Mouse (Mus musculus) liver, embryonic 14.5 days (tissue): ENCODE results near the gene Ccdc30.

Source experiments
- CTCF ChIP-seq: IDR thresholded peaks from 2 replicates; pipeline ENCODE4 v1.5.1; 2016; ENCODE audit warnings: antibody characterized with exemption, low read depth, control low read depth
- EP300 ChIP-seq: IDR thresholded peaks from 2 replicates; pipeline ENCODE4 v1.6.1; 2016; ENCODE audit warnings: antibody characterized with exemption, low read depth

DNA sequence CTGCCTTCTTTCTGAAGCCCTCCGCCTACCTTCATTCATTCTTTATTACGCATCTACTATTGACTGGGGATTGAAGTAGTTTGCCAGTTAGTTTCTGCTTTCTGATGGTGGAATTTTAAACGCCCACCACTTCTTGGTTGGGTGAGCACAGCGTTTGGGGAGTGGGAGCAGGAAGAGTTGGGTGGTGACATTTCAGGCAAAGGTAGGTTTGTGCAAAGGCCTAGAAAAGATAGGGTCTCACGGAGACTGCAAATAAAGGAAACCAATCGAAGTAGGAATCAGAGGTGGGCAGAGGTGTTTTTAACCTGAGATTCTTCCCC, 120.2 kb downstream of the Ccdc30 start:
- TF ChIP-seq CTCF, result no peak
- TF ChIP-seq EP300, result no peak
